Mouse (Mus musculus) spleen, adult 12 weeks (tissue): ENCODE results near the gene Glrx3.

ENCODE experiments used
- DNase-seq: peaks from one replicate; pipeline ENCODE4 v3.0.0; 2022; ENCODE audit warnings: low spot score

The Glrx3 gene

GRCm38 (mm10) chr7:137472149-137472548, 34.7 kb downstream of the Glrx3 start:
- no peak for DNase-seq

GRCm38 (mm10) chr7:137477950-137478620, 40.7 kb downstream of the Glrx3 start:
- peak; percentile 85 for DNase-seq

GRCm38 (mm10) chr7:137478621-137478982, 41.2 kb downstream of the Glrx3 start:
- DNase-seq, result no peak

- DNase-seq, result no peak
Observed at GRCm38 (mm10) chr7:137480839-137481238, 43.4 kb downstream of the Glrx3 start.

GRCm38 (mm10) chr7:137483987-137484386, 46.6 kb downstream of the Glrx3 start:
- DNase-seq, result no peak

GRCm38 (mm10) chr7:137488391-137488790, 51.0 kb downstream of the Glrx3 start:
- no peak for DNase-seq

- no peak for DNase-seq
Observed at GRCm38 (mm10) chr7:137490711-137491110, 53.3 kb downstream of the Glrx3 start.

GRCm38 (mm10) chr7:137492307-137492973, 55.0 kb downstream of the Glrx3 start:
- DNase-seq, result no peak

GRCm38 (mm10) chr7:137498736-137499135, 61.3 kb downstream of the Glrx3 start:
- DNase-seq, result no peak

GRCm38 (mm10) chr7:137517588-137517987, 80.2 kb downstream of the Glrx3 start:
- no peak for DNase-seq

GRCm38 (mm10) chr7:137518028-137518576, 80.7 kb downstream of the Glrx3 start:
- DNase-seq, result no peak
